Mouse (Mus musculus): ENCODE data around the gene Vmn2r4. TPM values are rescaled to one million over a fixed set of nuclear protein-coding genes. Genes with fewer than 3 reads are reported as not detected.
"Not testable (repeated sequence)": the region's sequence is repeated elsewhere in the genome, so short reads cannot be mapped to it uniquely, and the experiment has no call there.

The Vmn2r4 gene
- total RNA-seq (2017): not detected in 3 replicates

GRCm38 (mm10) chr3:64415268-64415667 lies at the start of gene Vmn2r4:
TSS of gene Vmn2r4 (minus strand) at chr3:64415368.
- not testable (repeated sequence) for ATAC-seq (replicated peaks; ENCODE audit: insufficient number of reproducible peaks, low FRiP score, low TSS enrichment, poor library complexity, severe bottlenecking)

DNA sequence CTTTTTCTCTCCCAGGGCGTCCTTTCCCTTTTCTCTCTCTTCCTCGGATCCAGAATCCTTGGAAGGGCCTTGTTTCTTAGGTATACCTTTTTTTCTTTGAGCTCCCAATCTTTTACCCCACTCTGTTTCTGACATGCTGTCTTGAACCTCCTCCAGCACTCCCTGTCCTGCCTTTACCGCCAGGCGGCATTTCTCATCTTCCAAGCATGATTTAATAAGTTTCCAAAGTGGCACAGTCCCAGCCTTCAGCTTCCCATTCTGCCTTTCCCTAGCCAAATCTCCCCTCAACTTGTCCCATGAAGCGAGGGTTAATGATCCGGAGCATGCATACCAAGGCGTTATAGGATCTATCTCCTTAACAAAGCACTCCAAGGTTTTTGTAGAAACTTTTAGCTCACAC lies 19.1 kb upstream of the Vmn2r4 start:
- ATAC-seq (replicated peaks; ENCODE audit: insufficient number of reproducible peaks, low FRiP score, low TSS enrichment, poor library complexity, severe bottlenecking): not testable (repeated sequence)

DNA sequence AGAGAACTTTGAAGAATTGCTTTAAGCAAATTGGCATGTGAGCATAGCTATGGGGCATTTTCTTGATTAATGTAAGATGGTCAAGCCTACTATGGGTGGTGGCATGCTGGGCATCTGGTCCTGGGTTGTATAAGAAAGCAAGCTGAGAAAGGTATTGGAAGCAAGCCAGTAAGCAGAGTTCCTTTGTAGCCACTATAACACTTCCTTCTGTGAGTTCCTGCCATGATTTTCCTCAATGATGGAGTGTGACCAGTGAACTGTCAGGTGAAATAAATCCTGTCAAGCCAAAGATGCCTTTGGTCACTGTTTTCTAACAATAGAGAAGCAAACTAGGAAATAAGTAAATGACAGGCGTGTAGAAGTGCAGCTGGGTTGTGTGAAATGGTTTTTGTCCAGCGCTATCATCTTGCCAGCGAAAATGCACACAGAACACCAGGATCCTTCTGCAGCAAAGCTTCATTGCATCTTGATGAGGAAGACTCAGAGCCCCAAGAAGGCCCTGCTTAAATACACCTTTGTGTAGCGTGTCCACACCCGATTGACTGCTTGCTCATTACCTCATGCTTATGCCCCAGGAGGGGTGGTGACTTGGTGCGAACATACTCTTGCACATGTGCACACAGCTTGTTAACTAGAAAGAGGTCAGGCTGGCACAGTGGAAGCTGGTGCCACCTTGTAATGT lies 13.1 kb upstream of the Vmn2r4 start:
- not testable (repeated sequence) for ATAC-seq (replicated peaks; ENCODE audit: insufficient number of reproducible peaks, low FRiP score, low TSS enrichment, poor library complexity, severe bottlenecking)

- not testable (repeated sequence) for ATAC-seq (replicated peaks; ENCODE audit: insufficient number of reproducible peaks, low FRiP score, low TSS enrichment, poor library complexity, severe bottlenecking)
Measured at GRCm38 (mm10) chr3:64422141-64422540, 7.0 kb upstream of the Vmn2r4 start.

- ATAC-seq (replicated peaks; ENCODE audit: insufficient number of reproducible peaks, low FRiP score, low TSS enrichment, poor library complexity, severe bottlenecking): not testable (repeated sequence)
Measured at GRCm38 (mm10) chr3:64417477-64417876, 2.3 kb upstream of the Vmn2r4 start.

GRCm38 (mm10) chr3:64414253-64414652 lies 915 bp downstream of the Vmn2r4 start:
- ATAC-seq (replicated peaks; ENCODE audit: insufficient number of reproducible peaks, low FRiP score, low TSS enrichment, poor library complexity, severe bottlenecking): peak; percentile 85

DNA sequence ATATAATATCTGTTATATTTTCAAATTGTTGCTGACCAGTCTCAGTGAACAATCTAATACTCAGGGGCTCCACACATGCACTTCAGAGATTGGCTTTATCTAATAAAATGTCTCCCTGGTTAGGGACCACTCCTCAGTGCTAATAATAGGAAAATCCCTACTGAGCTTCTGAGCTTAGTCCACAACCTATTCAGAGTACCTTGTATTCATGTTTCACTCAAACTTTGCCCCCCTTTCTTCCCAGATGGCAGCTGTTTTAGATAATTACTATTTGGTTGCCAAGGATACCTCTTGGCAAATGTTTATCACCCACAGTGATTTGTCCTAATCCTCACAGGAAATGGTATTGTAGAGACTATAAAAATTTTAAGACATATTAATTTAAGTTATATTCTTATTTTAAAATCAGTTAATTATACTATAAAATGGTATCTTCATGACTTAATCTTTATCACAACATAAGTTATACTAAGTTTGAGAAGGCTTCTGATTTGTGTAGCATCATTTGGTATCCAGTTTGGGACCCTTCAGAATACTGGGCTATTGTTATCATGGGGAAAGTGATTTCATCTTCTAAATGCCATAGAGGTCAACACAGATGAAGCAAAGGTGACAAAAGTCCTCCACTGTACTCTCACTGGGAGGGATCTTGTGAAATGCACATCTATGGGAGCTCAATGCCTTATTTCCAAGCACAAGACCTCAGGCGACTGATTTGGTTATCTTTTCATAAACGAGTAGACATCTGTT lies 55.7 kb downstream of the Vmn2r4 start:
- ATAC-seq (replicated peaks; ENCODE audit: insufficient number of reproducible peaks, low FRiP score, low TSS enrichment, poor library complexity, severe bottlenecking): no peak

Other genes with a start within 250 kb of the Vmn2r4 start
- gene Vmn2r3, start 125.7 kb downstream of the Vmn2r4 start, total RNA-seq (2017): not detected in 3 replicates
- gene Vmn2r5, start 94.5 kb upstream of the Vmn2r4 start, total RNA-seq (2017): not detected in 3 replicates
- not detected in 3 replicates for gene Vmn2r6, start 150.5 kb upstream of the Vmn2r4 start, total RNA-seq (2017)

All from monocyte, adult 5-6 weeks (primary cell).